Mouse (Mus musculus) adrenal gland, postnatal 14 days (tissue): ENCODE measurements around the gene Akr1c18. TPM values are rescaled to one million over a fixed set of nuclear protein-coding genes. Genes with fewer than 3 reads are reported as not detected.
"Not testable (repeated sequence)": the region's sequence is repeated elsewhere in the genome, so short reads cannot be mapped to it uniquely, and the experiment has no call there.

Source experiments
- DNase-seq: peaks from one replicate; pipeline ENCODE4 v3.0.0; 2021; ENCODE audit warnings: mixed read lengths
- long read RNA-seq, 2 experiments: library from polyadenylated mRNA; stranded (forward); transcript quantifications; one replicate each; pipeline ENCODE4 v2.0.0; 2021
- total RNA-seq: library from RNA; stranded (reverse); gene quantifications from 2 replicates; pipeline ENCODE4 v1.2.3, GENCODE M21; 2021

Akr1c18 gene
- total RNA-seq, result 1,308 and 2,595 TPM in 2 replicates
- long read RNA-seq, experiment 1, transcript Akr1c18-202 (8 exons, 1,103 nt), result minor isoform, 288 of 10,261 reads
- long read RNA-seq, experiment 1, transcript Akr1c18-201 (9 exons, 1,200 nt), result major isoform, 5,431 of 10,261 reads
- long read RNA-seq, experiment 1, partial matches to known transcripts, result 4,427 of 10,261 reads
- long read RNA-seq, experiment 1, other reads (novel, unspliced or antisense), result 115 of 10,261 reads
- long read RNA-seq, experiment 2, transcript Akr1c18-201 (9 exons, 1,200 nt), result major isoform, 2,145 of 4,068 reads
- long read RNA-seq, experiment 2, transcript Akr1c18-202 (8 exons, 1,103 nt), result minor isoform, 105 of 4,068 reads
- long read RNA-seq, experiment 2, partial matches to known transcripts, result 1,768 of 4,068 reads
- long read RNA-seq, experiment 2, other reads (novel, unspliced or antisense), result 50 of 4,068 reads

DNA sequence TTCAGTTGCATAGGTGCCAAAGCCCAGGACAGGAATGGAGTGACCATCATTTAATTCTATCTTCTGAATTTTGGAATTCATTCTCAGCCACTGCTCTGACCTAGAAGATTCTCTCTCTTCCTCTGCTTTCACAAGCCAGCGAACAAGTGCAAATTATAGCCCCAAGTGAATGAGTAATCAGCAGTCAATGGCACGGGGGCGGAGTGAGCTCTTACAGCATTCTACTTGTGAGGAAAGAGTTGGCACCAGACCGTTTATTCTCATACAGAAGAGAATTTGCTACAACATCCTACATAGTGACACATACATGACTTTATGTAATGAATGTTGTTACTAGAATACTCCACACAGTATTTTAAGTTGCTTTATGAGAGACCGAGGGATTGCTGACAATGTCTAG lies at the start of gene Akr1c18:
Akr1c18 (minus strand) TSS at position 137 of the 400 bp plus-strand sequence.
- DNase-seq, result peak; percentile 27

DNA sequence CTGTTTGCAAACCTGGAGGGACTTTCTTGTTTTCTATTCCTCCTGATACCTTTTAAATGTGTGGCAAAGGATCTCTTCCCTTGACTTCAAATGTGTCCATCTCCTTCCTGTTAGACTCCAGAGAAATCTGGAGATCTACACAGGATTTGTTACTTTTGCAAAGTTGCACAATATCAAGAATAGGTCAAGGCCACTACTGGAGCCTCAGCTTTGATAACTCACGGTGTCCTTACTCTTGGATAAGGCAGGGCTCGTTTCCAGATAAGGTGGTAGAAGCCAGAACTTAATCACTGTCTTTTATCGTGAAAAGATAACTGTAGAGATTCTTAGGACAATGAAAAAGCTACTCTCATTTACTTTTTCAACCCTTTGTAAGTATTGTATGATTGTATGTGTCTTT lies 42.1 kb upstream of the Akr1c18 start:
- DNase-seq, result no peak

DNA sequence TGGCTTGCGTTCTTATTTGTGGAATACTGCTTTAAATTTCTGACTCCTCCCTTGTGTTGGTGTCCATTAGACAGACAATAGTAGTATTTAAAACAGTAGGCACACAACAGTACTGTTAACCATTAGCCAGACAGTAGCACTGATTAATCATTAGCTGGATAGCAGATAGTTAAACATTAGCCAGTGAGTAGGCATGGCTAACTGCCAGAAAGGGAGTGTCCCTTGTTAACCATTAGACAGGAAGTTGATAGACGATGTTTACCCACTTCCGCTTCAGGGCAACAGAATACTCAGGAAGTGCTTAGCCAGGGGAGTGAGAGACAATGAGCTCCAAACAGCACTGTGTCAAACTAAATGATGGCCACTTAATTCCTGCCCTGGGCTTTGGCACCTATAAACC lies 40.5 kb upstream of the Akr1c18 start, which contains the start of gene Akr1c13:
Akr1c13 (plus strand) TSS at position 247 of the 400 bp plus-strand sequence.
- peak; percentile 68 for DNase-seq

- peak; percentile 21 for DNase-seq
These were observed 37.7 kb upstream of the Akr1c18 start for GRCm38 (mm10) chr13:4188174-4188573.

DNA sequence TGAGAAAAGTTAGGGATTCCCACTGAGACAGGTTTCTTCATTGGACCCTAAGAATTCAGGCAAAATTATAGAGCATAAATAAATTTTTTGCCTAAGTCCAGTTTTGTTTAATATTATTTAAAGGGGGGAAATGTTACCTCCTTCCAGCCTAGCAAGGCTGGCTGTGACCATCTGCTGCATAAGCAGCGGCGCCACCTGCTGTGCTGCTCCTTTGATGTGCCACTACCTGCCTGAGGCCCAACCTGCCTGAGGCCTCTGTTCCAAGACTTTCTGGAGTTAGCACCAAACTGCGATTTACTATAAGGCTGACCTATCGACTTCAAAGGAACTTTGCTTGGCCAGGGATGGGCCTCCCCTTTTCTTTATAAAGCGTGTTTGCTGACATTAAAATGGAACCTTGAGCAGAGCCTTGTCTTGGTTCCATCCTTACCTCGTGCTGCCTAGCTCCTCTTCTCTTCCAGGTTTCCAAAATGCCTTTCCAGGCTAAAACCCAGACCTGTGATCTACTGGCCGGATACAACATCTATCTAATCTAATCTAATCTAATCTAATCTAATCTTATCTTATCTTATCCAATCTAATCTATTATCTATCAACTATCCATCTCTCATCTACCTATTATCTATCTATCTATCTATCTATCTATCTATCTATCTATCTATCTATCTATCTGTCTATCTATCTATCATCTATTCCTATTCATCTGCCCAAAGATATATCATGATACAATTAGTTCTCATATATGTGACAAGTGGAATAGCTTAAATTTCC lies 36.4 kb upstream of the Akr1c18 start:
- DNase-seq, result peak; percentile 10

DNA sequence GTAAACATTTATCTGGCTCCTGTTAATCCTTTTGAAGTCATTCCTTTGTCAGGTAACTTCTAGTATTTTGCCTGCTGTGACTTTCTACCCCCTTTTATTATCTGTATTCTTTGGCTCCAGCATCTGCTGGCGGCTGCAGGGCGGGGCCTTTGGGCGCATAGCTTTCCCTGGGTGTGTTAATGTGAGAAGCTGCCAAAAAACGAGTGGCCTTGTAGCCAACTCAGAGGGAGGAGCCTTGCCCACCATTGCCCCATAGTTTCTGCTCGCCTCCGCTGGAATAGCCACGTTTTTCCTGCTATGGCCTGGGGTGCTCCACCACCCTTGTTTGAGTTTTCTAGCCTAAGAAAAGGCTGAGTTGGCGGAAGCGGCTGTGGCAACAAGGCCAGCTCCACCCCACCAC lies 32.7 kb upstream of the Akr1c18 start:
- no peak for DNase-seq

DNA sequence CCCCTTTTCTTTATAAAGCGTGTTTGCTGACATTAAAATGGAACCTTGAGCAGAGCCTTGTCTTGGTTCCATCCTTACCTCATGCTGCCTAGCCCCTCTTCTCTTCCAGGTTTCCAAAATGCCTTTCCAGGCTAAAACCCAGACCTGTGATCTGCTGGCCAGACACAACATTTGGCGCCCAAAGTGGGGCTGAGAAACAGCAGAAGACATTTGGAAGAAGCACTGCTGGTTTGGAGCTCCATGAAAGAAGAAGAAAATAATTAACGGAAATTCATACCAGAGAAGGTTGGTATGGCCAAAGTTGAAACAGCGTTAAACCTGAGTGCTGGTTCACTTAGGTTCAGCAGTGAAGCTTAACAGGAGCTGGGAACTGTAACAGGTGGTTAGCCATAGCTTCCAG lies 30.9 kb upstream of the Akr1c18 start:
- DNase-seq, result not testable (repeated sequence)

DNA sequence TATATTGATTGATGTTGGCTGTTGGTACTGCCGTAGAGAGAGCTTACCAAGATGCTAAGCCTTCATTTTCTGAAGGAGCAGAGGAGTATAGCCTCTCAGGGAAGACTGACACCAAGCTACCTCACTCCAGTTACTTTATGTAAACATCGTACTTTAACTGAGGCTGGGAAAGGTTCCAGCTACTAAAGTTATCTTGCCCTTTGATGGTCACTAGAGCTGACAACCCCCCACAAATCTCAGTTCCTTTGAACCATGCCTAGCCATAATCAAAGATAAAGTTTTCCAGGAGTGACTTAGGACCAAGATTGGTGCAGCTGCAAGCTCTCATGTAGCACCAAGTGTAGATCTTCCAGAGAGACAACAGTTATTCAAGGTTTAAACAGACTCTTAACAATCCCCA lies 22.5 kb upstream of the Akr1c18 start:
- no peak for DNase-seq

GRCm38 (mm10) chr13:4168006-4168405 lies 17.6 kb upstream of the Akr1c18 start:
- no peak for DNase-seq

DNA sequence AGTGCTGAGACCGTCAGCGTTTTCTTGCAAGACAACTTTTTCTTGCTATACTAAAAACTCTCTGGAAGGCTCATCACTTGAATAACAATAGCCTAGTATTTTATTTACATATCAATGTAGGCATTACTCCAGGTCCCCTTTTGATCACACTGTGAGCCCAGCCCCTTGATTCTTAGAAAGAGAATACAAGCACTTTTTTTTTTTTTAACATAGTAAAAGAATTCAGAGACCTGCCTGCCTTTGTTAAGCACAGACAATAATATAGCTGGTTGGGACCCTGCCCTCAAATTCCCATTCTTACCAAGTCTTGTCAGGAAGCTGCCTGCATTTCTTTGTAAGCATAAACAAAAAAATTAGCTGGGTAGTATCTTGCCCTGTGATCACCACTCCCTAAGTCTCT lies 4.8 kb upstream of the Akr1c18 start:
- no peak for DNase-seq

GRCm38 (mm10) chr13:4153593-4153992 lies 3.1 kb upstream of the Akr1c18 start:
- no peak for DNase-seq

GRCm38 (mm10) chr13:4152908-4153307 lies 2.5 kb upstream of the Akr1c18 start:
- DNase-seq, result no peak

DNA sequence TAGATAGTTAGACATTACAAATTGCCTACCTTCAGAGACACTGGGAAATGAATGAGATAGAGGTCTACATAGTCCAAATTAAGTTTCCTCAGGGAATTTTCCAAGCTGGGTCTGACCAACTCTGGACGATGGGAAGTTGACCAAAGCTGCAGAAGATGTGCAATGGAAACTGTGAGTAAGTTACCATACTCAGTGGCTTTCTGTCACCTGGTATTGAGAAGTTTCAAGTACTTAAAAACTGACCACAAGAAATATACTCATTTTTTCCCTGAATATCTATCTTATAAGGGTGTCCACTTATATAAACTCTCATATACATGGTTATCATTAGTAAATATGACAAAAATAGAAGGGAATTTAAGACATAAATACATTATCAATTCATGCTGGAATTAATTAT lies 6.2 kb downstream of the Akr1c18 start:
- DNase-seq, result no peak

- peak; percentile 39 for DNase-seq
These were observed 17.4 kb downstream of the Akr1c18 start for GRCm38 (mm10) chr13:4133070-4133469.

GRCm38 (mm10) chr13:4131721-4132120 lies 18.7 kb downstream of the Akr1c18 start:
- DNase-seq, result no peak

- DNase-seq, result no peak
These were observed 19.1 kb downstream of the Akr1c18 start for GRCm38 (mm10) chr13:4131317-4131716.

GRCm38 (mm10) chr13:4129100-4129499 lies 21.4 kb downstream of the Akr1c18 start:
- DNase-seq, result peak; percentile 45

GRCm38 (mm10) chr13:4125846-4126245 lies 24.6 kb downstream of the Akr1c18 start:
- not testable (repeated sequence) for DNase-seq

GRCm38 (mm10) chr13:4124471-4124870 lies 26.0 kb downstream of the Akr1c18 start:
- not testable (repeated sequence) for DNase-seq

- peak; percentile 15 for DNase-seq
These were observed 27.3 kb downstream of the Akr1c18 start for GRCm38 (mm10) chr13:4123146-4123545.

DNA sequence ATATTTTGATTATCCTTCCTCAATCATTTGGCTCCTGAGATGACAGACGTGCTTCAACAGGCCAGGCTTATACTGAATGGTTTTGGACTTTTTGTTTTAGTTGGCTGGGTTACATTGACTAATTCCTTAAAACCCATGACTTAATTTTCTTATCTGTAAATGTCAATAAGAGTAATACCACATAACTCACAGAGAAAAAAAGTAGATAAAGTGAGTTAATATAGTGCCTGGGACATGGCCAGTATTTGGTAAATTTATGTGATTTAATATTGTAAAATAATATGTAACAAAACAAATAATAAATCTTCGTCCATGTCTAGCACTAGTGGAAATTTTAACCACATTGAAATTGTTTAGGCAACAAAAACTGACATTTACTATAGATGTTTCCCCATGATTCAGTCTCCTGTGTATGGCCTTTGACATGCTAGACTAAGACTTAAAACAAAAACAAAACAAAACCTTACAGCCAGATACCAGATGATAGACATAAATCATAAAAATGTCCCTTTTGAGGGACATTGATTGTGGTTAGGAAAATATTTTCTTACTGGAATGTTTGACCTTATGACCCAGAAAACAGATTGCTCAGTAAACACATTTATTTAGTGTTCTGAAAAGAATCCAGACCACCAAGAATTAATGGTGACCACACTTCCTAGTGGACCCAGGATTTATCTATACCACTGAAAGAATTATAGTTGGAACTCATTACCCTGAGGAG lies 31.1 kb downstream of the Akr1c18 start:
- DNase-seq, result no peak
